Mouse (Mus musculus): Measurements from ENCODE around the gene Erlec1. TPM values are rescaled to one million over a fixed set of nuclear protein-coding genes. Genes with fewer than 3 reads are reported as not detected.

The Erlec1 gene
- 19.9 and 25.9 TPM in 2 replicates for polyA plus RNA-seq (2012; rRNA removed)

DNA sequence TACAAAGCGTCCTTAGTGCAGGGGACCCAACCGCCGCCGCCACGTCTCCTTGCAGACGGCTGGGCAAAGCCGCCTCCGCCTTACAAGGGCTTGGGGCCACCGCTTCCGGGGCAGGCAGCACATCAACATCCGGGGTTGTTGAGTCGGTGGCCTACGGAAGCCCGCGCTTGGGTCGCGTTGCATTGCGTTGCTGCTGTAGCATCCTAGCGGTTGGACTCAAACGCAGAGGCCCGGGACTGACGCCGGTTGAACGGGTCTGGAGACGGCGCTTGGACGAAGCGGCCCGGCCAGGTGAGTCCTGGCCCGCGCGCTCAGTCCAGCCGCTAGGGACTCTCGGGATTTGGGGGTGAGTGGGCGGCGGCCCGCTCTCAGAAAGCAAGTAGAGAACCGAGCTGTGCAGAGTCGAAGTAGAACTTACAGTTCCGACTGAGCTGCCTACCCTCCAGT, at the start of gene Erlec1:
Erlec1 (minus strand) TSS at position 57 of the 447 bp plus-strand sequence.

DNA sequence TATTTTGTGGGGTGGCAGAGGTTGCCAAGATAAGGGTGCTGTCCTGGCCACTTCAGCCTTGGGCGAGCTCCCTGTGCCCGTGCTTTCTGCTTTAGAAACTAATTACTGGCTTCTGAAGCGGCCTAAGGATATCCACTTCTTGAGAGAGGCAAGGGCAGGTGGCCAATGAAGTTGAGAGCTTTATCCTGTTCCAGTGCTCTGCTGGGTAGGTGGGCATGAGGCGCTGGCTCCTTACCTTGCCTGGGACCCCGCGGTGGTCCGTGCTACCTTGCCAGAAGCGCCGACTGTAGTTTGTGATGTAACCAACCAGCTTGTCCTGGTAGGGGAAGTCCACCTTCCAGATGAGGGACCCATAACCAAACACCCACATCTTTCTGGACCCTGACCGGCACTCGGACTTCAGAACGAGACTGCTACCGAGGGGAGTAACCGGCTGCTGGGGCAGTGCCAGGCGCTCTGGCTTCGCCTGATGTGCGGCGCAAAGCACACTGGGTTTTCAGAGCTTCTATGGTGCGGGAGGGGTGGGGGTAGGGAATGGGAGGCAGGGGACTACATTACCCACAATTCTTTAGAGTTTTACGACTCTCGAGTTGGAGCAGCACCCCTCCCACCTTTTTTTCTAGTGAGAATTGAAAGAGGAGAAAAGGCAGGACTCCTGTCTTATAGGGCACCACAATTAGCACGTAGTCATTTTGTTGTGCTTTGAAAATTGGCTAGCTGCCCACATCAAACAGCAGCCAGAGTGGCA, 31.9 kb upstream of the Erlec1 start, which contains the start of gene Chac2:
Chac2 (minus strand) TSS at position 474 of the 748 bp plus-strand sequence.

DNA sequence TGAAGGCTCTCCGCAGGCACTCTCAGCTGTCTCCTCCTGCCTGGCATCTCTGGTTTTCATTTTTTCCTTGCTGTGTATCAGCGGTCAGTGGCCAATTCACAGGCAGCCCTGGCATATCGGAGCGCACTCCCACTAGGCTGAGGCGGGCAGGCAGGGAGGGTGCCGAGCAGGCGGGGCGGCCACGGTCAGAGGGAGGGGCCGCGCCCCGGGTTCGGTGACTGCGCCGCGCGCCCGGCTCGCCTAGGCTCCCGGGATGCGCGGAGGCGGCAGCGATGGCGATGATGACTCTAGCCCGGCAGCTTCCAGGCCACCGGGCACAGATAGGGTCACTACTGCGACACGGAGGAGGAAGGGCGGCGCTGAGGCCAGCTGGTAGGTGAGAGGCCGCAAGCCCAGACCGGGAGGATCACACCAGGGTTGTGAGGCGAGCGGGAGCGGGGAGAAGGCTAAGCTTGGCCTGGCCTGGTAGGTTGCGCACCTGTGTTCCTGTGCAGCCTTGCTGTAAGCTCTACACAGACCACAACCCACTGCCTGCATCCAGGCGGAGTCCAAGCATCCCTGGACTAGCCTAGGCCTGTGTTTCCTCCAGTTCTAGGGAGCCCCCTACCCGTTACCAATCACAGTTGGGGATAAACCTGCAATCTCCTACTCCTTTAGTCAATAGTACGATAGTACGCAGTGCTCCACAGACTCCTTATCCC, 68.8 kb downstream of the Erlec1 start, which contains the start of the genes Gpr75 and Asb3:
Gpr75 (plus strand) TSS at position 188 of the 701 bp plus-strand sequence.
Asb3 (plus strand) TSS at position 246 of the 701 bp plus-strand sequence.

Other genes starting within 250 kb of the Erlec1 start
- 53.3 and 66.9 TPM in 2 replicates for gene Psme4, start 182.6 kb downstream of the Erlec1 start, polyA plus RNA-seq (2012; rRNA removed)
- 0.62 and 1.1 TPM in 2 replicates for gene Gpr75, start 69.0 kb downstream of the Erlec1 start, polyA plus RNA-seq (2012; rRNA removed)
- 9.9 and 16.7 TPM in 2 replicates for gene Asb3, start 68.9 kb downstream of the Erlec1 start, polyA plus RNA-seq (2012; rRNA removed)
- 4.2 and 5.4 TPM in 2 replicates for gene Chac2, start 32.0 kb upstream of the Erlec1 start, polyA plus RNA-seq (2012; rRNA removed)
- not detected in 2 replicates for gene Gm17332, start 228.1 kb upstream of the Erlec1 start, polyA plus RNA-seq (2012; rRNA removed)

Measured in central nervous system, embryonic 11.5 days (tissue).